Mouse (Mus musculus) liver, adult (tissue): ENCODE results near the gene Atp5mpl.

ENCODE experiments used
- GATA4 ChIP-seq: IDR thresholded peaks from 2 replicates; pipeline ENCODE4 v1.6.1; 2014; ENCODE audit warnings: mild to moderate bottlenecking, low read length; ENCODE audit not compliant: insufficient replicate concordance

The Atp5mpl gene

DNA sequence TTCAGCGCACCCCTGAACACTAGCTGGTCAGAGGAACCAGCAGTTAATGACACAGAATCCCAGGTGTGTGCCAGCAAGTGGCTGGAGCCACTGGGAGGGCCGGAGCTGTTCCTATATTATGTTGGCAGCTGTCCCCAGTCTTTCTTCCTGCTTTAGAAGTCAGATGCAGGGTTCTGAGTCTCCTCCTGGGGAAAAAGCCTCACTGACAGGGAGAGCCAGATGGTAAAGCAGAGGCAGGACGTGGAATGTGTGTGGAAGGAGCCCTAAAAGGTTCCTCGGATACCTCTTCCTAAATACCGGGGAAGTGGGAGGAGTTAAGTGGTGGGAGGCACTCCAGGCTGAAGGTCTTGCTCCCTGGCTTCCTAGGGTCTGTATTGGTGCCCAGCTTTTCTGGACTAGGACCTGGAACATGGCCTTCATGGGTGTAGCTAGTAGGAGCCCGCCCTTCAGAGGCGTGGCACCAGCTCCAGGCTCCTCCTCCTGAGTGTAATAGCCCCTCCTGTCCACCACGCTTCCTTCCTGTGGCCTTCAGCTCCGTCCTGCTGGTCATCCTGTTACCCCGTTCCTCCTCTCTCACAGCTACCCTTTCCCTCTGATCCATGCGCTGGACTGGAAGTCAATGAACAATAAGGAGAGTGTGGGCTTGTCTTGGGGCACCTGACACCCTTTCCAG is 33.6 kb downstream of the Atp5mpl start:
- no peak for TF ChIP-seq GATA4

- TF ChIP-seq GATA4 = no peak
Observed at GRCm38 (mm10) chr12:111932513-111932912, 34.3 kb downstream of the Atp5mpl start.

DNA sequence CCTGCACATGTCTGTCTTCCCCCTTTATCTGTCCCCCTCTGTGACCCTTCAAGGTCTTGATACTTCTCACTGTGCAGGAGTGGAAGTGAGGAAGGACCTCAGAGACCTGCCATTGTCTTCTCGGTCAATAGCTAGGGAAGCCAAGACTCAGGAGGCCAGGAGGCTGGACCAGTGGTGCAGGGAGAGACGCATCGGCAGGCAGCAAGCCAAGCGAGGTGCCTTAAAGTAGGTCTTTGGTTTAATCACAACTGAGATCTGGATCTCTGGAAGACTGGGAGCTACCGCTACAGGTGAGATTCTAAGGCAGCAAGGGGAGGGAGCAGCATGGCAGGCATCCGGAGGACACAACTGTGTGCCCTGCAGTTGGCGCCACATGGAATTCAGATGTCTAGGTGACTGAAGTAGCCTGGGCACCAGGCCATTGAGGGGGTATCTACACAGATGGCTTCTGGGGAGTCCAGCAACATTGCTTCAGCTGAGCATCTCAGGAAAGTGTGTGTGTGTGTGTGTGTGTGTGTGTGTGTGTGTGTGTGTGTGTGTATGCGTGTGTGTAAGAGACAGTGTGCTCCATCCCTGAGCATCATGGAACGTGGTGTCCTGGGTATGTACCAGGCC is 35.3 kb downstream of the Atp5mpl start:
- TF ChIP-seq GATA4 = no peak

DNA sequence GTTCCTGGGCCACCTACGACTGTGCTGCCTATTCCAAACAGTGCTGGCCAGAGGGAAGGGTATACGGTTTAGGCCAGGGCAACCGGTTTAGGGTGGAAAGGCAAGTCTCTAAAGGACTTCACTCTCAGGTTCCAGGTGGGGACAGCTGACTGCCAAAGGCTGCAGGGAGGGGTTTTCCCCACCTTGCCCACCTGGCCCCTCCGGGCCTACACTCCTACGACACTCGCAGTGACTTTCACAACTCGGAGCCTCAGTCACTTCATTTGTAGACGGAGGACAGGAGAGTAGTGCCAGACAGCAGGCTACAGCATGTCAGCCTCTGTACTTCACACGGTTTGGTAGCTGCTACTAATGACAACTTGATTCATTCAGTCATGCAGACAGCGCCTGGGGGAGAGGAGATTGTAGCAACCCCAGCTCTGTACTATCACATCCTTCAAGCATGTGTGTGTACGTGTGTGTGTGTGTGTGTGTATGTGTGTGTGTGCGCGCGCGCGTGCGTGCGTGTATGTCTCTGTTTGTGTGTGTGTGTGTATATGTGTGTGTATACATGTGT is 38.3 kb downstream of the Atp5mpl start:
- TF ChIP-seq GATA4 = no peak

DNA sequence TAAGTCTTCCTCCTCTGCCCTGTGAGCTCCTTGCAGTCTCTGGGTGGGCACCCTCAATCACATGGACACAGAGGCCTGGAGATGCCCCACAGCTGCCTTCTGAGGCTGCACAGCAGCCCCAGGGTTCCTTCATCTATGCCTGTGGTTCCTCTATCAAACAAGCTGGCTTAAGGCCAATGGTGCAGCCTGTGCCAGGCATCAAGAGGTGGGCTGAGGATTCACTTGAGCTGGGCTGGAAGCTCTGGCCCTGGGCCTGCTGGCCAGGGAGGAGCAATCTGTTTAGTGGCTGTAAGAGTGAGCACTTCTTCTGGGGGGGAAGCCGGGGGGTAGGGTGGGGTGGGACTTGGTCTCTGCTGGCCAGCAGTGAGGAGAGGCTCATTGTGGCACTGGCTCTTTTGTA is 39.4 kb downstream of the Atp5mpl start:
- no peak for TF ChIP-seq GATA4

- TF ChIP-seq GATA4 = no peak
Observed at GRCm38 (mm10) chr12:111923117-111923516, 43.7 kb downstream of the Atp5mpl start.

DNA sequence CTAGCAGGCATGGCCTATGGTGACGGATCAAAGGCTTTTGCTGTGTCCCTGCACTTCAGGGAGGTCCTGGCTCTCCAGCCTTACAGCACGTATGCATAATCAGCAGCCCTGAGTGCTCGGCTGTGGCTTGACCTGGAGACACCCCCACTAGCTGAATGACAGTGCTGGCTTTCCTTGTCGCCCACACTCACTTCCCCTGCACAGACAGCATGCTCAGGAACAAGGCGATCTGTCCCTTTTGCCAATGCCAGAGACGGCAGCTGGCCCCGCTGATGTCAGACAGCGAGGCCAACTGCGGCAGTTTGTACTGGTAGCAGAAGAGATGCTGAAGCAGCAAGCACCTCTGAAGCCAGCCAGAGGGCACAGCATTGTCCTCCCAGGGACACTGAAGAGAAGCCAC is 46.7 kb downstream of the Atp5mpl start:
- TF ChIP-seq GATA4 = no peak

- no peak for TF ChIP-seq GATA4
Observed at GRCm38 (mm10) chr12:111916514-111917217, 50.1 kb downstream of the Atp5mpl start.

DNA sequence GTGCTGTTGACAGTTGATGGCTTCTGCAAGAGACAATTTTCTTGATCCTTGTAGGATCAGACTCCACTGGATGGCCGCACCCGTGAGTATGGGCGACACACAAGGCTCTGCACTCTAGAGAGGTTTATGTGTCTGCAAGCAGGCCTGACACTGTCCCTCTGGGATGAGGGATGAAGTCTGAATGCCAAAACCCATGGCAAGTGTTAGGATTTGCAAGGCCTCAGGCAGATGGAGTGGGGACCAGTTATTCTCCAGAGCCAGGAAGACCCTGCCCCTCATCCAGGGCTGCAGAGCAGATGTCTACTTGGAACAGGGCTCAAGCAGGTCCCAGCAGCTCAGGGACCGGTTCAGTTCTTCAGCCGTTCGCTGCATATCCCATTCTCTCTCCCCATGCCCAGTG is 51.0 kb downstream of the Atp5mpl start:
- no peak for TF ChIP-seq GATA4

GRCm38 (mm10) chr12:111914031-111914430 is 52.7 kb downstream of the Atp5mpl start:
- no peak for TF ChIP-seq GATA4

GRCm38 (mm10) chr12:111912802-111913201 is 54.0 kb downstream of the Atp5mpl start:
- no peak for TF ChIP-seq GATA4

DNA sequence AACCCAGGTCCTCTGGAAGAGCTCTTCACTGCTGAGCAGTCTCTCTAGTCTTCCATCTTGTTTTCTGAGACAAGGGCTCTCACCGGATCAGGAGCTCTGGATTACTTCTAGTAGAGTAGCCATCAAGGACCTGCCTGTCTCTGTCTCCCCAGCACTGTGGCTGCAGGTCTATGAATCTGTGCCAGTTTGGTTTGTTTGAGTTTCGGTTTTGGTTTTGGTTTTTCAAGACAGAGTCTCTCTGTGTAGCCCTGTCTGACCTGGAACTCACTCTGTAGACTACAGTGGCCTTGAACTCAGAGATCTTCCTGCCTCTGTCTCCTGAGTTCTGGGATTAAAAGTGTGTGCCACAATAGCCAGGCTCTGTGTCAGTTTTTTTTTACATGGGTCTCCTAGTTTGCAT is 55.0 kb downstream of the Atp5mpl start:
- TF ChIP-seq GATA4 = no peak
